Mouse (Mus musculus) ZHBTc4 (cell line): ENCODE measurements around the gene Flywch1.

ENCODE experiments used
- DNase-seq: peaks from one replicate; pipeline ENCODE4 v3.0.0-alpha.2; 2011; ENCODE audit warnings: low read depth, low spot score

The Flywch1 gene

GRCm38 (mm10) chr17:23706212-23706611, 65.2 kb downstream of the Flywch1 start:
- peak; percentile 79 for DNase-seq

DNA sequence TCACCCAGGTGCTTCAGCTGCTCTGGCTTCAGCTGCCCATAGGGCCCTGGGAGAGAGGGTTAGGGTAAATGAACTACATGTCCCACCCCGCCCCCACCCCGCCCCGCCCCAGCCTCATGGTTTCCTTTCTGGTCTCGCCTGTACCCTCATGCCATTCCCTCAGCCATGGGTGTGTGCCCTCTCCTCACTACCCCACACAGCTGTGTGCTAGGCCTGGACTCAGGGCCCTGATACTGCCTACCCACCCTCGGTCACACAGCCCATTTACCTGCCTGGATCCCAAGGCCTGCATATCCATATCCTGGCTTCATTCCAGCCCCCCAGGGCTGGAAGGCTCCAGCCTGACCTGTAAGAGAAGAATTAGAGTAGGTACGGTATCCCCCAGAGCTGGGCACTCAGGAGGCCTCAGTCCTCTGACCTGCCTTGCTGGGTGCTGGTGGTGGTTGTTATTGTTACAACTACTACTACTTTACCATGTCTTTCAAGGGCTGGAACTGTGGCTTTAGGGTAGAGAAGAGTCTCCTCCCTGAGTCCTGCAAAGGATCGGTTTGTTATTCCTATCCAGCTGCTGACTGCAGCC, 65.8 kb downstream of the Flywch1 start:
- no peak for DNase-seq

DNA sequence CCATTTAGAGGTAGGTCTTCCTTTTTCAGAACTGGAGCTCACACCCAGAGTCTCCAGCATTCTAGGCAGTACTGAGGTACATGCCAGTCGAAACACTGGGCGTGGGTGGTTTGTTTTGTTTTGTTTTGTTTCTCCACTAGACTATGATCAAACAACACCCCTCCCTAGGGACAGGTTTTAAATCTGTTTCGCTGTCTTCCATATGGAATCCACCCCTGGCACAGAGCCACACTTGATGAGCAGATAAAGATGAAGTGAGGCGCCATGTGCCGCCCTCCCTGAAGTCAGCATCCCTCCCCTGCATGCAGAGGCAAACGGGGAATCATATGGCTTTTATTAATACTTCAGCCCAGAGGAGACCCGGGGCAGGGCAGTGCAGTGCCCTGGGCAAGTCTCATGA, 66.7 kb downstream of the Flywch1 start:
- no peak for DNase-seq

DNA sequence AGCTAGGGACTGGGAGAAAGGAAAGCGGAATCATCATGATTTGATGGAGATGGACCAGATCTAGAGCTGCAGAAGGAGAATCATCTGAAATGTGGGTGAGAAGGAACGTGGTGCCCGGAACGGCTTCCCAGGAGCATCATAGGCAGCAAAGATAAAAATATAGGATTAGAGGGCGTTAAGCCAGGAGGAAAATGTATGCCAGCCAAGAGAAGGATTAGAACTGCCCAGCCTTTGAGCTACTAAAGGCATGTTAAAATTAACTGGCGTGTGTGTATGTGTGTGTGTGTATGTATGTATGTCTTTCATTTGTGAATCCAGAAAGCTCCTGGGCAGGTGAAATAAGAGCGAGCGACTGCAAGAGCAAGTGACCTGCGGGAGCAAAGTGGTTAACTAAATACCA, 68.1 kb downstream of the Flywch1 start:
- DNase-seq, result no peak
